Mouse (Mus musculus) frontal cortex, postnatal 14 days (tissue): ENCODE measurements around the gene Camk2g.

Source experiments
- DNase-seq, 2 experiments: peaks; one replicate each; pipeline ENCODE4 v3.0.0; 2022; ENCODE audit warnings: low spot score in 2 of 2

Camk2g gene

DNA sequence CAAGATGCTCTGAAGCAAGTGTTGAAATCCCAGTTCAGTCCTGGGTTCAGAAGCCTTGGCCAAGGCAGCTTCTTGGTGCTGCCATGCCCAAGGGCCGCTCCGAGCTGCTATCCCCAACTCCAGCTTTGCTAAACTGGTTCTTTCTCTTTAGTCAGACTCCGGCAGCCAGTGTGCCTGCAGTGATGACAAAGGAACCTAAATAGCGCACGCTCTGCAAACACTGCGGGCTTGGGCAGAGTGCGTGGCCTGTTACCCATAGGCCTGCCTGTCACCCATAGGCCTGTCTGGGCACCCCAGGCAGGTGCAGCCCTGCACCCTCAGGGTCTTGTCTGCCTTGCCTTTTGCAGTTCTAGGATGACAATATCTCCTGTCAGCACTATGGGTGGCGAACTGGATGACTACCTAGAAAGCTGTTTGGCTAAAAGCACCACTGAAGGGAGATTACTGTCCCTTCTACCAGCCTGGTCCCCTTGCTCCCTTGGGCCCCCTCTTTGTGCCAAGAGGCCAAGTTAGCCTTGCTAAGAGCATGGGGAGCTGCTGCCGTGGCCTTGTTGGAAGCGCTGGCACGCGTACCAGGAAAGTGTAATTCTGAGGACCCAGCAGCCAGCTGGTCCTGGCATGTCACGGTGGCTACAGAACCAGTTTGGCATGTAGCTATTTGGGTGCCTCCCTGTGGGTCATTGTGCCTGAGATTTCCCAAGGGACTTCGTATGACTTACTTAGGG lies 12.4 kb upstream of the Camk2g start:
- no peak for DNase-seq

DNA sequence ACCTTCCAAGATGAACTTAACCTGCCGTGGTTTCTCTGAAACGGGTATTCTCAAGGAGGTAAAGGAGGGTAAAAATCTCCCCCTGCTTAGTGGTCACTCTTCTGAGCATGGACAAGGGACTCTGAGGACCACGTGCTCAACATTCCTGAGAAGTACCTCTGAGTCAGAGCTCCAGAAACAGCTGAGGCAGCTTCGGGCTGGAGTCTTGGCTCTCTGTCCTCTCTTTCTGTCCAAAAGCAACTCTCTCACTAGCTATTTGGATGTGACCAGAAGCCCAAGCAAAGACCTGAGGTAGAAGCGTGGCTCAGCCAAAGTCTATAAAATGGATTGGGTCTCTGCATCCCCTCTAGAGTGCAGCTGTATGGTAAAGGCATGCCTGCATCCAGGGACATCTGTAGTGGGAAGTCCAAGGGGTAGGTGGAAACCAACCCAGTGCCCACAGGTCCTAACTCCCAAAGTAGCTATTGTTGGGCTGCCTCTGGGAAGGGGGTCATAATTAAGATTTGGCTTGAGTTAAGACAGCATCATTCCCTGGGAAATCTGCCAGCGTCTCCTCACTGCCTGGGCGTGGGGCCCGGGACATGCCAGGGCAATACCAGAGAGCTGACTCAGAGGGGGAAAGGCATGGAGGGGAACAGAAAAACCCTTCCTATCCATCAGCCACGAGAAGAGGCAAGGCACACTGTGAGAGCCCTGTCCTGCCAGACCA lies 11.2 kb upstream of the Camk2g start:
- DNase-seq: peak in 1 of 2 experiments; percentile 40

DNA sequence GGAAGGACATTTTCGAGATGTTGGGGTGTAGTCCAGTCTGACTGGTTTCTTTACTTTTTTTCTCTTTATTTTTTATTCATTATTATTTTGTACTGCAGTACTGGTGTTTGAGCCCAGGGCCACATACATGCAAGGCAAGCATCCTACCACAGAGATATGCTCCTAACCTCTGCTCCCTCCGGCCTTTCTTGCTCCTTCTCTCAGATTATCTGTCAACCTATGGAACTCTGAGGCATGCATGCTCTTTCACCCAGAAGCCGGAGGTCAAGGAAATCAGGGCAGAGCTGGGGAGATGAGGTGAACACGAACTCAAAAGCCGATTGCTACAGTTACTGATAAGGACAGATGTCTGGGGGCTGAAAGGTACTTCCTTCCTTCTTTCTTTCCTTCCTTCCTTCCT lies 10.6 kb upstream of the Camk2g start:
- no peak for DNase-seq

DNA sequence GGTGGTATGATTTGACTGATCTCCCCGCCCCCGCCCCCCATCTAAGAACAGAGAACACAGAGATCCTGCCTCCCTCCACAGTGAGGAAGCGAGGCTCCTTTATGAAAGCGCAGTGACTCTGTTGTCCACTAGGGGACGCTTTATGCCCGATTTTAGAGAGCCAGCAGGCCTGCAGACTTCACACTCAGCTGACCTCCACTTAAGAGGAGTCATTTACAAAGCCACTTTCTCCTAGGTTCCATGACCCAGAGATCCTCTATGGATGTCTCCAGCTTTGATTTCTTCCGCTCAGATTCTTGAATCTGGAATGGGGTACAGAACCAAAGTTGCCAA lies 9.7 kb upstream of the Camk2g start:
- peak in 1 of 2 experiments; percentile 74 for DNase-seq

DNA sequence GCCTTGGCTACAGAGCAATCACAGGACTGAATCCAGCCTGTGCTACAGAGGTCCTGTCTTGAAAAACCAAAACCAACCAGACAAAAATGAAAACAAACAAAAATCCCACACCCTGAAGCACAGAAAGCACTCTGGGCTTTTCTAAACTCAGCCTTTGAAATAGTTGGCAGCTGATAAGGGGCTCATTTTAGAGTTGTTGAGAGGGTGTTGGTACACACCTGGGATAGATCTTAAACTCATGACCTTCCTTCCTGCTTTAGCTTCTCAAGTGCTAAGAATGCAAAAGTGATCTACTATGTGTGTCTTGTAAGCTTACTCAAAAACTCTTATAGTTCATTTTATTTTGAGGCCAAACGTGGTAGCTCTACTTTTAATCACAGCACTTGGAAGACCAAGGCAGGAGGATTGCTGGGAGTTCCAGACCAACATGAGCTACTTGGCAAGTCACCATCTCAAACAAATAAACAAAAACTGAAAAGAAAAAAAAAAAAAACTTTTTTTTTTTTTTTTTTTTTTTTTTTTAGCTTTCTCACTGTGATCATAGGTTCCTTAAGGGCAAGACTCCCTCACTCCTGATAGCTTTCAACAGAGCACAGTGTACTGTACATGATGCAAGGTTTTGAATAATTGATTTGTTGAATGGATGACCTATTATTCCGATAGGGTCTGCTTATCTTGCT lies 9.2 kb upstream of the Camk2g start:
- DNase-seq: no peak

DNA sequence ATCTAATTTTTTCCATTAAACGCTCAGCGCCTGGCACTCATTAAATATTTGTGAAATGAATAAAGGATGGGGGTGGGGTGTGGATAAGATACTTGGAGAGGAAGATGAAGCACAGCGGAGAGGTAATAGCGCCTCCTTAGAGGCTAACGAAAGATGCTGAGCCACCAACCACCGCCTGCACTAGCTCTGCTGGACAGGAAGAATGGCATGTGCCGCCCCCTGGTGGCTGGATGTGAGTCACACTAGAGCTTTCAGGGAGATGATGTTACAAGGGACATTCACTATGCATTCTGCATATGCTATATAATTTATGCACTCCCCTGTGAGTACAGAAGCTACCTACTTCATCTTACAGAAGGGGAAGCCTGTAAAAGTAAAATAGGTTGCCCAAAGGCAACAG lies 4.9 kb upstream of the Camk2g start:
- DNase-seq: peak in 1 of 2 experiments; percentile 77

DNA sequence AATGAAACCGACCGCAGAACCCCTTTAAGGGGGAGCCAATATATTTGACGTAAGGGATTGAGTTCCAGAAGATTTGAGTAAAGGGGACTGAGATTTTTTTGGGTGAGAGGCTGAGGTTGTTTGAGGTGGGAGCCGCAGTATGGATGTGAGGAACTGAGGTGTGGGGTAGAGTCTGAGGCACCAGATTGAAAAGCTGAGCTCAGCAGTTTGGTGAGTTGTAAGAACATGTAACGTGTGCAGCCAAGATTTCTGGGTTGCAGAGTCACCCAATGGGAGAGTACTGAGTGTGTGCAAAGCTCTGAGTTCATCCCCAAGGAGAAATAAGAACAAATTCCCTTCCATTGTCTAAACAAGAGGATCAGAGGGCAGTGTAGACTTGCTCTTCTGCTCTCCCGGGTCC lies 4.4 kb upstream of the Camk2g start:
- DNase-seq: no peak

DNA sequence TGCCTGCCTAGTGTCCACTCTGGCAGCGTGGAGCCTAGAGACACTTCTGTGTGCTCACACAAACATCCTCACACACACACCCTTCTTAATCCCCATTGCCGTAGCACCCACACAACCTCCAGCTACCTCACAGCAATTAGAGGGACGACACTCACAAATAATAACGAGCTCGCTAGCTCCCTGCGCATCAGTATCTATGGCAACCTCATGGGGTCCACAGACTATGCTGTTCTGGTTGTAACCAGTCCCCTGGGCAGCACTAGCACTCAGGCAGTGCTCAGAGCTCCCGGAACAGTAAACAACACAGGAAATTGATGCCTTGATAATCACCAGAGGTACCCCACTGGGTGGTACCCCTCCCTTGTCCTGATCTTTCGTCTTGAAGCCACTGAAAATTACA lies 2.8 kb upstream of the Camk2g start:
- no peak for DNase-seq

DNA sequence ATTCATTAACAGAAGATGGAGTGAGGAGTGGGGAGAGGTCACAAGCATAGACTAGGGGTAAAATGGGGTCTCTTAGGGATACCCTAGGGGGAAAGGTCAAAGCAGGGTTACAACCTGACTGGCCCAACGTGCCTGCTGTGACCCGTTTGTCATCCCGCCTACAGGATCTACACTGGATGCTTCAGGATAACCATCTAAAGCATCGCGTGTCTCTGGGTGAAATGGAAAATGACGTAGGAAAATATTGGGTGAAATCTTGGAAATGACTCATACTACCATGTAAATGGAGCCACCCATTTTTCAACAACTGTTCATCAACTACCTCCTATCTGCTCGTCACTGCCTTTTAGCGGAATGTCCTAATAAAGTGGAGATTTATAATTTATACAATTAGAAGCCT lies 2.3 kb upstream of the Camk2g start:
- no peak for DNase-seq

DNA sequence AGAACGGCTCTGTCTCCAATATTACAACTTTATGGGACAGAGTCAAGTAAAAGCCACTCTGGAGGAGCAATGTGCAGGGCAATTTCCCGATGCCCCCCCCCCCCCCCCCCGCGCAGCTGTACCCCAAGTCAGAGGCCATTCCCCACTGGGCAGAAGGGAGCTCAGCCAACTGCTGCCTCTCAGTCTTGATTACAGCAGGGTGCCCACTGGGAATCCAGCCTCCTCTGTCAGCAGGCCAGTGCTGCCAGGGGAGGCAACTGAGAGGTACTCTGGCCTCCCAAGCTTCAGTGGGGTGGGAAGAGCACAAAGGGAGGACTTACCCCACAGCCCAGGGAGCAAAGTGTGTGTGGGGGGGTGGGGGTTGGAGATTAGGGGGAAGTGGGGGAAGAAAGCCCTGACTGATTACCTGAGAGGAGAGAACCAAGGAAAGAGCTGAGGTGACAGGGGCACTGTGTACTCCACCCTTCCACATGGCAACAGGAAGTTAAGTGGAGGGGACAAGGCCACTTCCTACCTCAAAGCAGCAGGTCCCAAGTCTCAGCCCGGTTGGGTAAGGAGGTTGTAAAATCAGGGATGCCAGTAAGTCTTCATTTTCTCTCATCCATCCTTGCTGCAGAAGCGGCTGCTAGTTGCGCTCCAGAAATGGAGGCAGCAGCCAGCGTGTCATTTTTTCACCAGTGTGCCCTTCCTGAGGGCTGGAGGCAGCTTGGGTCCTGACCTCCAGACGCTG lies 1.7 kb upstream of the Camk2g start:
- no peak for DNase-seq

DNA sequence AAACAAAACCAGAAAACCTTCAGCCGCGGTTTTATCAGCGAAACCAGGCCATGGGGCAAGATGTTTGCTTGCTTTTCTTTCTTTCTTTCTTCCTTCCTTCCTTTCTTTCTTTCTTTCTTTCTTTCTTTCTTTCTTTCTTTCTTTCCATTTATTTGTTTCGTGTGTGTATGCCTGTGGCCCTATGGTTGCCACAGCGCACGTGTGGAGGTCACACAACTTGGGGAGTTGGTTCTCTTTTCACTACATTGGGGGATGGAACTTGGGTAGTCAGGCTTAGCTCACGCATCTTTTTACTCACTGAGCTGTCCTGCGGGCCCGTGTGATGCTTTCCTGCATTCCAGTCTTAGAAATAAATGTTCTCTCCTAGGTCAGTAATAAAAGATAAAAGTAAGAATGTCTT lies 701 bp upstream of the Camk2g start:
- no peak for DNase-seq

DNA sequence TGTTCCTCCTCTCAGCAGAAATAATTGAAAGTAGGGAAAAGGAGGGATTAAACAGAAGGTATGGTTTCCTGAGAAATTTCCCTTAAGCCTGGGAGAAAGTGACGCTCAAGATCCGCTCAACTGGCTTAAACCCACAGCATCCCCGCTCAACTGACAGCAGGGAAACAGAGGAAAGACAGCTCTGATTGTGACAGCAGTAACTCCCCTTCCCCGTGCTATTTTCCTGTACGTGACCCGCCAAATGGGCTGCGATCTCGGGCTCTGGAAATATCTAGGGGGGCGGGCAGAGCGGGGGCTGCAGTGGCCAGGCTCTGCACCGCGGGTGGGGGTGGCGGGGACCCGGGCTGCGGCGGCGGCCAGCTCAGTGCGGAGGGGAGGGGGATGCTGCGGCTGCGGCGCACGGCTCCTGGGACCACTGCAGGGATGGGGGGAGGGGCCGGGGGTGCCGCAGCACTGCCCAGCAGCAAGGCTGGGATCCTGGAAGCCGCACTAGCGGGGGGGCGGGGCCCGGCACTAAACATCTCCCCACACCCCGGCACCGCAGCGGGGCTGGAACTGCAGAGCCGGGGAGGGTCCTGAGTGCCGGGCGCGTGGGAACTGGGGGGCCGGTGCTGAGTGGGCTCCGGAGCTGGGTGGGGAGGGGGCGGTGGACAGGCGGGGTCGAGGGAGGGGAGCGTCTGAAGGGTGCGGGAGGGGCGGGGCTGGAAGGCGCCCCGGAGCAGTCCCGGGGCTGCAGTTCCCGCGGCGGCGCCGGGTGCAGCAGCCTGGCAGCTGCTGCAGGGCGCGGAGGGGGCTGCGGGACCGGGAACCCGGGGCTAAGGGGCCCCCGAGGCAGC lies 748 bp downstream of the Camk2g start:
- no peak for DNase-seq

DNA sequence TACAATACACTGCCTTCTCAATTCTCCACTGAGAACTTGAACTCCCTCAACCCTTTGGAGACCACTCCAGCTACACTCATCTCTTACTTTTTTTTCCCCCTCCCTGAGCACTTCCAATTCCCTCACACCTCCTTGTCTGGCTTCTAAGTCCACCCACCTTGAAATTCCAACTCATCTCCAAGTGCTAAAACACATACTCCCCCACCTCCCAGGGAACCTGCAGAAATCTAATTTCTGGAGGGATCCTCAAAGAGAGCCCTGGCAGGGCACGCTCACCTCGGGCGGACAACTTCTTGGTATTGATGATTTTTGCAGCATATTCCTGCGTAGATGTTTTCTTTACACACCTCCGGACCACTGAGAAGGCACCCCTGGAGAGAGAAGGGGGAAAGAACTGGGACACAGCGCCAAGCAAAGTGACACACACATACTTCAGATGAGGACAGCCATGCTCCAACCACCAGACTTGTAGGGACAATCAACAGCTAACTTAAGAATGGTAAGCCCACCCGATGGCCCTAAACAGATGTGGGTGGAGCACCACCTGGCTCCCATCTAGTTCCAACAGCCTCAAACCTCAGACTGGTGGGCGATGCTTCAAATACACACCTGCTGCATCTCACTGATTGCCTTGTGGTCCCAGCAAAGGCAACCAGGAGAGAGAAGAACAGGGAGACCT lies 1.5 kb downstream of the Camk2g start:
- DNase-seq: no peak

DNA sequence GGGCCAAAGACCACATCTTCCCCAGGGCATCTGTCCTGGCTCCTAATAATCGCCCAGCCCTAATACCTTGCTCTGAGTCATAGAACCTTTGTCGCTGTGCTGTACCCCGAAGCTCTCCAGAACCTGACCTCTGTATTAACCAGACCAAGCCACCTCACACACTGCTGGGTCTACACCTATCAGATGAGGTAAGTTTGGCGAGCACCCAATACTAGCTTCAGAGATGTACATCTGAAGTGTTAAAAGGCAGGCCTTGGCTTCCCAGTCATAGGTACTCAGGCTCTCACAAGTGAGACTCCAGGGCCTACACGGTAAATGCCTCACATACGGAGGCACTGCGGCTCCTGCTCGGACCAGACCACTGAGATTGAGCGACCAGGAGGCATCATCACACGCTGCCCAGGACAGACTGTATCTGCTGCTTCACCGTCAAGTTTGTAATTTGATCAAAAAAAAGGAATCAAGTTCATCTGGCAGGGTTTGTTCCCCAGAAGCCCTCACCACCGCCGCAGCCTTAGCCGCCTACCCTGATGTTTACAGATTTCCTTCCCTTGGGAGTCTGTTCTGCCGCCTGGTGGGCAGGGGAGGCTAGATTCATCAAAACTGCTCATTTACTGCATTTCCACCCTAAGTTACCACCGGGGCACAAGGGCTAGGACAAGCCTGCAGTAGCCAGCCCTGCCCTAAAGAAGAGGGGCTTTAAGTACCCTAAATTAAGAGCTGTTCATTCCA lies 2.2 kb downstream of the Camk2g start:
- no peak for DNase-seq

DNA sequence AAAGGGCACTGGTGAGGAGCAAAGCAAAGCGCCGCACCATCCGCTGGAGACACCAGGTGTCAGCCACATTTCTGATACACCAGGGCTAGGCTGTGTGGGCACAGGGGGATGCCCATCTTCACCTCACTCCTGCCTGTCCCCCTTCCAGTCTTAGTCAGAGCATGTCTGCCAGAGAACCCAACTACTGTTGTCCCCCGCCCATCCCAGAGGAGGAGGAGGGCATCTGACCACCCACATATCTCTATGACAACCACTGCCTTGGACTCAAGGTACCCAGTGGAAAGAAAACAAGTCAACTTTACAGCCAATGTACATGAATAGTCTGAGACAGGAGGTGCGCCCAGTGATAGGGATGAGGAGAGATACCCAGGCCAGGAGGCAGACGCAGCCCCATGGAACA lies 2.9 kb downstream of the Camk2g start:
- no peak for DNase-seq

DNA sequence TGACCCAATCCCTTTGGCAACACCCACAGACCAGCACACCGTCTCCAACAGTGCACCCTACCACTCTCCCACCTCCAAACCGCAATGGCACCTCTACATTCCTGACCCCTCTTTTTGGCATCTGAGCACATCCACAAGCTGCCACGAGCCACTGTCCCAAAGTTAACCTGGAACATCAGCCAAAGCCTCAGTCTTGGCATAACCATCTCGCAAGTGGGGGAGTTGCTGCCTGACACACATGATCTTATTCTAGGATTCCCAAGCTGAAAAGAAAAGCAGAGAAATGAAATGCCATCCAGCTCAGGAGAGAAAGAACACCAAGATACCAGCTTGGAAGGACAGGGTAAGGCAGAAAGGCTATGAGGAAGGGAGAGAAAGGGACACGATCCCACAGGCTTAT lies 3.4 kb downstream of the Camk2g start:
- DNase-seq: no peak

DNA sequence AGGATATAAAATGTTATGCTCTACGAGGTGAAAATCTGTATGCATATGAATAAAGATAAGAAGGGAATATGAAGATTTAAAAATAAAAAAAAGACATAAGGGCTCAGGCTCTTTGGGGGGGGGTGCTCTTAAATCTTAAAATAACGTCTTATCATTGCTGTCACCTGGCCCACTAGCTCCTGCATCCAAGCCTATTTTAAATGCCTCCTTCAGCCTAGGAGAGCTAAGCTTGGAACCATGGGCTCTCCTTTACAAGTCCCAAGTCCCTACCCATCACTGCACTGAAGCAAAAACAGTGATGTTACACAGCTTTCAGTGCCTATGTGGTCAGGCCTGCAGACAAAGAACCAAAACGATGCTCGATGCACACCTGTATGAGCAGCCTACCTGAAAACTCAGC lies 4.3 kb downstream of the Camk2g start:
- no peak for DNase-seq

DNA sequence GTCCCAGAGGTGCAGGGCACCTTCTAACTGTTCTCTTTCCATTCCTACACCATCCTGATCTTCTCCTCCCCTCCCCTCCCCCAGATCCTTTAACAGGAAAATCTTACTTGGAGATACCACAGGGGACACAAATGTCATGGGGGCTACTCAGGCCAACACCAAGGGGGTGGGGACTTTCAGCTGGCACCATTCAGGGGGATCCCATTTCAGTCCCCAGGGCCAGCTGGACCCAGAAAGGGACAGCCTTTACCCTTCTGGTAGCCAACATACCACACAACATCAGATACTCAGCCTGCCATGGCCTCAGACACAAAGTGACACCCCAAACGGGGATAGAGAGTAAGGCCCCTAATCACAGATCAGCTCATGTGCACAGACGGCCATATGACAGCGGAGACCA lies 5.7 kb downstream of the Camk2g start:
- DNase-seq: no peak

DNA sequence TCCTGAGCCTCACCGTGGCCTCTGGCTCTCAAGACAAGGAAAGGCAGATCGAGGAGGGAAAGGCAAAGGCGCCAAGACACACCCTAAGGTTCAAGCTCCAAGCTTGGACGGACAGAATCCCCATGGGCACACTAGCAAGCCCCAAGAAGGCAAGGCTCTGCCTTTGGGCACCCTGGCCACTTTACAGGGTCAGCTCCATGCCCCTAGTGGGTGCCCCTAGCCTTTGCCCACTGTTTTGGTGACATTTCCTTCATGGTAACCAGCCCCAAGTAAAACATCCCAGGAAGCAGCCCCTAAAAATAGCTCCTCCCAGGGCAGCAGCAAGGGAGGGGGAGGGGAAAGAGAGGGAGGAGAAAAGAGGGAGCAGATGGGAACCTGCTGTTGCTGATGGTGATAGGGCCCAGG lies 7.3 kb downstream of the Camk2g start:
- DNase-seq: no peak

DNA sequence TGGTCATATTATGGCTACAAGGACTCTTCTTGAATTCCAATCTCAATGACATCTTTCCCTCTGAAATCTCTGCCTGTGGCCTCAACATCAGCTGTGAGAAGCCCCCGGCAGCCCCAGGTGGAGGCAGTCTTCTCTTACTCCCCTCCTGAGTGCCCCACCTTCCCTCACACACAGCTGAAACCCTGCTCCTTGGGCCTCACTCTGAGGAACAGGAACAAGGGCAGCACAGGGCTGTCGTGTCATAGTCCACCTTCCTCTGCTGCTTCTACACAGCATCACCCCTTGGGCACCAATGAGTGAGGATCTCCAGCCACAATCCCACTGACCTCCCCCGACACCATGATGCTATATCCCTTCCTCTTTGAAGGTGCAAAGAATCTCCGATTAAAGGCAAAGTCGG lies 7.9 kb downstream of the Camk2g start:
- DNase-seq: no peak
